Mouse (Mus musculus) lung, adult 2 months (tissue): ENCODE data around the gene Ldb3. TPM values are rescaled to one million over a fixed set of nuclear protein-coding genes. Genes with fewer than 3 reads are reported as not detected.

Source experiments
- DNase-seq: peaks from one replicate; pipeline ENCODE4 v3.0.0; 2022
- H3K4me1 ChIP-seq: fragments of 200-500 bp; 2 replicates; pipeline ENCODE4 v1.6.1; 2011; ENCODE audit warnings: low read length; ENCODE audit not compliant: control insufficient read depth, insufficient read depth
- H3K4me3 ChIP-seq: fragments of 200-500 bp; replicated peaks from 2 replicates; pipeline ENCODE3; 2011; ENCODE audit warnings: low read depth, mild to moderate bottlenecking, control low read depth, low read length; ENCODE audit errors: extremely low read depth
- CTCF ChIP-seq: fragments of 200-500 bp; IDR thresholded peaks from 2 replicates; pipeline ENCODE4 v1.5.1; 2011; ENCODE audit warnings: mild to moderate bottlenecking, low read length, control low read depth; ENCODE audit not compliant: insufficient read depth
- POLR2A ChIP-seq: fragments of 200-500 bp; IDR thresholded peaks from 2 replicates; pipeline ENCODE4 v1.6.1; 2011; ENCODE audit warnings: low read depth, mild to moderate bottlenecking, control low read depth, low read length, borderline replicate concordance; ENCODE audit errors: extremely low read depth
- WGBS: fragments of 180-500 bp; shearing (Covaris S2); methylation state at CpG from one replicate; pipeline ENCODE4 v1.1.7; 2018; 5-methylcytosine and 5-hydroxymethylcytosine counted together
- polyA plus RNA-seq: library from polyadenylated mRNA; depleted of rRNA; stranded (reverse); fragments of >200 nt; gene quantifications from 2 replicates; pipeline ENCODE4 v1.2.3, GENCODE M21; 2012; rRNA removed

Gene Ldb3
- polyA plus RNA-seq = 26.6 and 81.2 TPM in 2 replicates

- DNase-seq = no peak
- WGBS = 62% methylated on average over 8 of the region's 8 CpGs
- H3K4me3 ChIP-seq = no peak within 1 kb of the TSS
- no peaks in the 10 kb centered on the region for H3K4me1 ChIP-seq
- no peak for TF ChIP-seq CTCF
- no peak for TF ChIP-seq POLR2A
These were observed at the start of gene Ldb3 for GRCm38 (mm10) chr14:34588498-34588897. Gene Ldb3 (minus strand): TSS chr14:34588682.

GRCm38 (mm10) chr14:34635721-34636120 lies 47.2 kb upstream of the Ldb3 start:
- TF ChIP-seq POLR2A = no peak
- no peak for TF ChIP-seq CTCF
- no peak overlapping the region for H3K4me3 ChIP-seq
- DNase-seq = no peak
- WGBS = 78% methylated on average over 6 of the region's 6 CpGs
- no peaks in the 10 kb centered on the region for H3K4me1 ChIP-seq

GRCm38 (mm10) chr14:34635192-34635591 lies 46.7 kb upstream of the Ldb3 start:
- no peak for DNase-seq
- WGBS = 51% methylated on average over 7 of the region's 7 CpGs
- Histone ChIP-seq H3K4me1 (no peaks in the 10 kb centered on the region), H3K4me3 (no peak overlapping the region)
- TF ChIP-seq POLR2A (no peak), CTCF (no peak)

- no peaks in the 10 kb centered on the region for H3K4me1 ChIP-seq
- 57% methylated on average over 10 of the region's 10 CpGs for WGBS
- no peak for TF ChIP-seq POLR2A
- no peak for TF ChIP-seq CTCF
- no peak for DNase-seq
- H3K4me3 ChIP-seq = no peak overlapping the region
These were observed 44.4 kb upstream of the Ldb3 start for GRCm38 (mm10) chr14:34632722-34633448.

- 73% methylated on average over 7 of the region's 7 CpGs for WGBS
- no peak for DNase-seq
- TF ChIP-seq POLR2A (no peak), CTCF (no peak)
- no peak overlapping the region for H3K4me3 ChIP-seq
- H3K4me1 ChIP-seq = peaks cover 3% of the 10 kb centered on the region; the same call in 1 of the 2 replicates
These were observed 38.3 kb upstream of the Ldb3 start for GRCm38 (mm10) chr14:34626824-34627223.

GRCm38 (mm10) chr14:34623531-34624210 lies 35.2 kb upstream of the Ldb3 start:
- H3K4me3 ChIP-seq = no peak overlapping the region
- 37% methylated on average over 16 of the region's 16 CpGs for WGBS
- H3K4me1 ChIP-seq = peaks cover 3% of the 10 kb centered on the region; the same call in 1 of the 2 replicates
- no peak for DNase-seq
- TF ChIP-seq CTCF (no peak), POLR2A (no peak)

GRCm38 (mm10) chr14:34623074-34623473 lies 34.6 kb upstream of the Ldb3 start:
- H3K4me3 ChIP-seq = no peak overlapping the region
- peaks cover 3% of the 10 kb centered on the region; the same call in 1 of the 2 replicates for H3K4me1 ChIP-seq
- DNase-seq = no peak
- 73% methylated on average over 5 of the region's 5 CpGs for WGBS
- TF ChIP-seq POLR2A = no peak
- TF ChIP-seq CTCF = no peak

- WGBS = 29% methylated on average over 10 of the region's 10 CpGs
- Histone ChIP-seq H3K4me3 (no peak overlapping the region), H3K4me1 (peaks cover 3% of the 10 kb centered on the region; the same call in 1 of the 2 replicates)
- peak; percentile 27 for DNase-seq
- TF ChIP-seq CTCF (peak; percentile 82), POLR2A (no peak)
These were observed 32.3 kb upstream of the Ldb3 start for GRCm38 (mm10) chr14:34620611-34621376.

- 41% methylated on average over 9 of the region's 9 CpGs for WGBS
- TF ChIP-seq CTCF = no peak
- TF ChIP-seq POLR2A = no peak
- DNase-seq = no peak
- peaks cover 3% of the 10 kb centered on the region; the same call in 1 of the 2 replicates for H3K4me1 ChIP-seq
- no peak overlapping the region for H3K4me3 ChIP-seq
These were observed 30.3 kb upstream of the Ldb3 start for GRCm38 (mm10) chr14:34618808-34619207.
